Mouse (Mus musculus): ENCODE data around the gene Pml. TPM values are rescaled to one million over a fixed set of nuclear protein-coding genes. Genes with fewer than 3 reads are reported as not detected.

Pml gene
- polyA plus RNA-seq, 1 experiment from 2014 or later, result 13.5 TPM

- WGBS (ENCODE audit: insufficient replicate concordance), result 1% methylated on average over 41 of the region's 41 CpGs
- Histone ChIP-seq H3K27ac (ENCODE audit: low read depth, low read length) (no peak overlapping the region), H3K27me3 (ENCODE audit: control insufficient read depth, insufficient read depth, low read length) (peaks cover 94% of the 10 kb centered on the region), H3K36me3 (ENCODE audit: control insufficient read depth, insufficient read depth, low read length) (no peaks in the 10 kb centered on the region), H3K4me3 (ENCODE audit: low read depth, low read length) (peak overlapping the region; percentile 18), H3K9ac (ENCODE audit: low read depth, low read length) (no peak overlapping the region), H3K9me3 (replicated peaks; ENCODE audit: control insufficient read depth, low read length) (no peaks in the 10 kb centered on the region), H3K4me2 (peak overlapping the region; percentile 42), H3K4me1 (ENCODE audit: control insufficient read depth, insufficient read depth, low read length) (peaks cover 33% of the 10 kb centered on the region)
- ATAC-seq (replicated peaks; ENCODE audit: insufficient number of reproducible peaks, low FRiP score, low TSS enrichment), result no peak
These were observed 50.0 kb downstream of the Pml start for GRCm38 (mm10) chr9:58199381-58200269.

DNA sequence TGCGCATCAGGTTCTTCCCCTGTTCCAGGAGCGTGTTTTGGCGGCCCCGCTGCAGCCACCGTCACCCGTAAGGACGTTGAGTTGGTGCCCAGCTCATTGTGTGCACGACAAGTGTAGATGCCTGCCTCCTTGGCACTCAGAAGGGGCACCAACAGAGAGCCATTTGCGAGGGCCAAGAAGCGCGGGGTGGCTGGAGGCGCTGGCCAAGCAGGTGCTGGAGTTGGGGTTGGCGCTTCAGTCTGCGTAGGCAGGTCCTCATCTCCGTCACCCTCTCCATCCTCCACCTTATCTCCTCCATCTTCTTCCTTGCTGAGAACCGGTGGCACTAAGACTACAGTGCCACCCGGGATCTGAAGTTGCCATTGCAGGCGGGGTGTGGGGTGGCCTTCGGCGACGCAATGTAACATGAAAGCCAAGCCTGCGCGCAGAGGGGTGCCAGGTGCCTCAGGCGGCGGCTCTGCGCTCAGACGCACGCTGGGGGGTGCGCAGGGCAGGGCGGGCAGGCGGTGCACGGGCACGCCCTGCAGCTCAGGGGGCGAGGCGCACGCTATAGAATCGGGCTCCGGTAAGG is 50.7 kb downstream of the Pml start:
- no peak overlapping the region for H3K9ac ChIP-seq (ENCODE audit: low read depth, low read length)
- ATAC-seq (replicated peaks; ENCODE audit: insufficient number of reproducible peaks, low FRiP score, low TSS enrichment), result no peak
- peaks cover 31% of the 10 kb centered on the region for H3K4me1 ChIP-seq (ENCODE audit: control insufficient read depth, insufficient read depth, low read length)
- no peaks in the 10 kb centered on the region for H3K9me3 ChIP-seq (replicated peaks; ENCODE audit: control insufficient read depth, low read length)
- H3K4me3 ChIP-seq (ENCODE audit: low read depth, low read length), result peak overlapping the region; percentile 39
- H3K27me3 ChIP-seq (ENCODE audit: control insufficient read depth, insufficient read depth, low read length), result peaks cover 100% of the 10 kb centered on the region
- no peaks in the 10 kb centered on the region for H3K36me3 ChIP-seq (ENCODE audit: control insufficient read depth, insufficient read depth, low read length)
- no peak overlapping the region for H3K27ac ChIP-seq (ENCODE audit: low read depth, low read length)
- 1% methylated on average over 38 of the region's 38 CpGs for WGBS (ENCODE audit: insufficient replicate concordance)
- peak overlapping the region; percentile 66 for H3K4me2 ChIP-seq

GRCm38 (mm10) chr9:58197781-58198701 is 51.5 kb downstream of the Pml start:
- Histone ChIP-seq H3K9me3 (replicated peaks; ENCODE audit: control insufficient read depth, low read length) (no peaks in the 10 kb centered on the region), H3K4me1 (ENCODE audit: control insufficient read depth, insufficient read depth, low read length) (peaks cover 28% of the 10 kb centered on the region), H3K27me3 (ENCODE audit: control insufficient read depth, insufficient read depth, low read length) (peaks cover 97% of the 10 kb centered on the region), H3K27ac (ENCODE audit: low read depth, low read length) (no peak overlapping the region), H3K36me3 (ENCODE audit: control insufficient read depth, insufficient read depth, low read length) (no peaks in the 10 kb centered on the region), H3K4me2 (peak overlapping the region; percentile 66), H3K9ac (ENCODE audit: low read depth, low read length) (no peak overlapping the region), H3K4me3 (ENCODE audit: low read depth, low read length) (peak overlapping the region; percentile 39)
- under 1% methylated on average over 58 of the region's 58 CpGs for WGBS (ENCODE audit: insufficient replicate concordance)
- ATAC-seq (replicated peaks; ENCODE audit: insufficient number of reproducible peaks, low FRiP score, low TSS enrichment), result no peak

DNA sequence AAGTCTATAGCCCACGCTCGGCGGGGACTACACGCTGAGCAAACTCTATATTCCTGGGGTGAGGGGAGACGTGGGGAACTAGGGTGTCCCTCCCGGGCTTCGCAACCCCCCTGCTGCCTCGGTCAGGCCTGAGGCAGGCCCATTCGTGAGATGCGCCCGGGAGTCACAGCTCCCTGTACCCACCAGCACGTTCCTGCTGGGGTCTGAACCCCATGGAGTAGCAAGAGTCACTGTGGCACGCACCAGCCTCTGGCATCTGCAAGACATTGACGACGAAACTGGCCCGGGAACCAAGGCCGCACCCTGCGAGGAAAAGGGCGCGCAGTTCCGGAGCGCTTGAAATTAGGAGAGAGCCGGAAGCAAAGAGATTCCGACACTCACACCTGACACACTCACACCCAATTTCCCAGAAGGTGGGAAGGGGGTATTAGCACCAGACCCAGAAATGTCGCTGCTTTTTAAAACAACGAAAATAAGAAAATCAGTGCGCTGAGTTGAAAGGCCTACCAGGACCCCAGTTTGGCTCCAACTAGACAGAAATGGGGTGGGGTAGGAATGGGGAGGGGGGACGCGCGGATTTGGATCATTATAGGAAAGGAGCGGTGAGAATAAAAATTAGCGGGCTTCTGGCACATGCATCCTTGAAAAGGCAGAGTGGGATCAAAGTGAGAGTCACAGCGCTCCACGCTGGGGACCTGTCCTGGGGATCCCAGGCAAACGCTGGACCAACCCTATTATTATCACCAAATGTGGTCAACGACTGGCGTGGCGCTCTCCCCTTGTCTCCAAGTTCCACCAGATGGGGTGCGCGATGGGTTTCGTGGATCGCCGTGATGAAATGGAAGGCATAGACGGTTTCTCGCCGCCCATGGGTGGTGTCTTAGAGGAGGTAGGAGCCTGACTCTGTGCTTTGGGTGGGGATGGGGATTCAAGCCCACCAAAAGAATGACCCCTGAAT is 52.7 kb downstream of the Pml start:
- Histone ChIP-seq H3K4me3 (ENCODE audit: low read depth, low read length) (peak overlapping the region; percentile 39), H3K9me3 (replicated peaks; ENCODE audit: control insufficient read depth, low read length) (no peaks in the 10 kb centered on the region), H3K36me3 (ENCODE audit: control insufficient read depth, insufficient read depth, low read length) (no peaks in the 10 kb centered on the region), H3K4me2 (peak overlapping the region; percentile 66), H3K27me3 (ENCODE audit: control insufficient read depth, insufficient read depth, low read length) (peaks cover 86% of the 10 kb centered on the region), H3K27ac (ENCODE audit: low read depth, low read length) (no peak overlapping the region), H3K4me1 (ENCODE audit: control insufficient read depth, insufficient read depth, low read length) (peaks cover 28% of the 10 kb centered on the region), H3K9ac (ENCODE audit: low read depth, low read length) (0 out of 2 replicates have a peak overlapping the region, but pooled peaks have one; percentile 22)
- WGBS (ENCODE audit: insufficient replicate concordance), result 2% methylated on average over 46 of the region's 46 CpGs
- ATAC-seq (replicated peaks; ENCODE audit: insufficient number of reproducible peaks, low FRiP score, low TSS enrichment), result no peak

DNA sequence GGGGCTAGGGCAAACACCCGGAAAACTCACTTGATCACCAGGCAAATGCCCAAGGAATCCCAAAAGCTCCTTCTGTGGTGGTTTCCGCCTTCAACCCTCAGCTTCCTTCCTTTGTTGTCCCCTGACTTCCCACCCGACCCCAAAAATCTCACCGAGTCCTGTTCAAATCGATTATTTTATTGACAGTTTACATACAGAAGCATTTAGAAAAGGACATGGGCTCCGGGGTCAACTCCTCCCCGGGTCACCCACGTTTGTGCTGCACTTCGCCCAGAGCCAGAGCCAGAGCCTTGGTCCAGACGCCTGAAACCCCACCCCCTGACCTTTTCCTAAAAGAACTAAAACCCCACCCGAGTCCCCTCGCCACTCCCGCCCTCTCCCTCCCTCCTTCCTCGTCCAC is 53.4 kb downstream of the Pml start:
- peaks cover 28% of the 10 kb centered on the region for H3K4me1 ChIP-seq (ENCODE audit: control insufficient read depth, insufficient read depth, low read length)
- H3K9ac ChIP-seq (ENCODE audit: low read depth, low read length), result no peak overlapping the region
- WGBS (ENCODE audit: insufficient replicate concordance), result 3% methylated on average over 14 of the region's 14 CpGs
- H3K27me3 ChIP-seq (ENCODE audit: control insufficient read depth, insufficient read depth, low read length), result peaks cover 78% of the 10 kb centered on the region
- no peaks in the 10 kb centered on the region for H3K36me3 ChIP-seq (ENCODE audit: control insufficient read depth, insufficient read depth, low read length)
- no peaks in the 10 kb centered on the region for H3K9me3 ChIP-seq (replicated peaks; ENCODE audit: control insufficient read depth, low read length)
- H3K4me3 ChIP-seq (ENCODE audit: low read depth, low read length), result peak overlapping the region; percentile 35
- ATAC-seq (replicated peaks; ENCODE audit: insufficient number of reproducible peaks, low FRiP score, low TSS enrichment), result no peak
- peak overlapping the region; percentile 57 for H3K4me2 ChIP-seq
- no peak overlapping the region for H3K27ac ChIP-seq (ENCODE audit: low read depth, low read length)

DNA sequence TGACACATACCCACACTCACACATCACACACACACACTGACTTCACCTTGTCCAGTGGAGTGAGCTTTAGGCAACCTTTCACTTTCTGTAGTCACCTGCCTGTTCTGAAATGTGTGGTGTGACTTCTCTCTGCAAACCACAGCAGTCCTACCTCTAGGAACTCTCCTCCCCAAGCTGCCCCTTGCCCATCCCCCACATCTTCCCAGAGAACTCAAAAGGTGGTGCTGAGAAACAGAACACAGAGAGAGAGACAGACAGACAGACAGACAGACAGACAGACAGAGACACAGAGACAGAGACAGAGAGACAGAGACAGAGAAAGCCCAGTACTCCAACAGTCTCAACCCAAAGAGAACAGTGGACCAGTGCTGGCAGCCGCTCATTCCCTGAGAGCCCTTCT is 53.9 kb downstream of the Pml start:
- no peaks in the 10 kb centered on the region for H3K36me3 ChIP-seq (ENCODE audit: control insufficient read depth, insufficient read depth, low read length)
- no peak for ATAC-seq (replicated peaks; ENCODE audit: insufficient number of reproducible peaks, low FRiP score, low TSS enrichment)
- H3K4me2 ChIP-seq, result no peak overlapping the region
- H3K27me3 ChIP-seq (ENCODE audit: control insufficient read depth, insufficient read depth, low read length), result peaks cover 74% of the 10 kb centered on the region
- H3K9me3 ChIP-seq (replicated peaks; ENCODE audit: control insufficient read depth, low read length), result no peaks in the 10 kb centered on the region
- WGBS (ENCODE audit: insufficient replicate concordance), result 17% methylated on average over 1 of the region's 1 CpGs
- H3K4me3 ChIP-seq (ENCODE audit: low read depth, low read length), result no peak overlapping the region; the same call in 1 of the 2 replicates
- H3K27ac ChIP-seq (ENCODE audit: low read depth, low read length), result no peak overlapping the region
- no peak overlapping the region for H3K9ac ChIP-seq (ENCODE audit: low read depth, low read length)
- H3K4me1 ChIP-seq (ENCODE audit: control insufficient read depth, insufficient read depth, low read length), result peaks cover 28% of the 10 kb centered on the region

- H3K27ac ChIP-seq (ENCODE audit: low read depth, low read length), result no peak overlapping the region
- no peak for ATAC-seq (replicated peaks; ENCODE audit: insufficient number of reproducible peaks, low FRiP score, low TSS enrichment)
- no peaks in the 10 kb centered on the region for H3K9me3 ChIP-seq (replicated peaks; ENCODE audit: control insufficient read depth, low read length)
- H3K36me3 ChIP-seq (ENCODE audit: control insufficient read depth, insufficient read depth, low read length), result no peaks in the 10 kb centered on the region
- no peak overlapping the region for H3K9ac ChIP-seq (ENCODE audit: low read depth, low read length)
- H3K4me2 ChIP-seq, result no peak overlapping the region
- H3K27me3 ChIP-seq (ENCODE audit: control insufficient read depth, insufficient read depth, low read length), result peaks cover 59% of the 10 kb centered on the region
- no peak overlapping the region for H3K4me3 ChIP-seq (ENCODE audit: low read depth, low read length)
- 56% methylated on average over 9 of the region's 9 CpGs for WGBS (ENCODE audit: insufficient replicate concordance)
- H3K4me1 ChIP-seq (ENCODE audit: control insufficient read depth, insufficient read depth, low read length), result peaks cover 23% of the 10 kb centered on the region
These were observed 55.4 kb downstream of the Pml start for GRCm38 (mm10) chr9:58194222-58194621.

Data from heart, embryonic 11.5 days (tissue).